Mouse (Mus musculus): ENCODE data around the gene Myom1. TPM values are rescaled to one million over a fixed set of nuclear protein-coding genes. Genes with fewer than 3 reads are reported as not detected.

The Myom1 gene
- polyA plus RNA-seq, 1 experiment from 2014 or later = 3.9 TPM

GRCm38 (mm10) chr17:71137334-71137721, 134.9 kb downstream of the Myom1 start:
- H3K9me3 ChIP-seq (replicated peaks) = no peaks in the 10 kb centered on the region
- no peak overlapping the region for H3K4me3 ChIP-seq
- ATAC-seq = no peak
- 55% methylated on average over 2 of the region's 2 CpGs for WGBS (ENCODE audit: insufficient replicate concordance)
- H3K36me3 ChIP-seq = no peaks in the 10 kb centered on the region
- no peak overlapping the region for H3K27ac ChIP-seq
- peaks cover 14% of the 10 kb centered on the region for H3K4me1 ChIP-seq
- no peak overlapping the region for H3K9ac ChIP-seq
- H3K27me3 ChIP-seq (replicated peaks) = no peaks in the 10 kb centered on the region
- H3K4me2 ChIP-seq = no peak overlapping the region

GRCm38 (mm10) chr17:71142068-71142467, 139.6 kb downstream of the Myom1 start:
- no peak for ATAC-seq
- Histone ChIP-seq H3K36me3 (no peaks in the 10 kb centered on the region), H3K4me1 (peaks cover 36% of the 10 kb centered on the region), H3K9ac (no peak overlapping the region), H3K4me2 (no peak overlapping the region), H3K27ac (no peak overlapping the region), H3K4me3 (no peak overlapping the region), H3K27me3 (replicated peaks) (no peaks in the 10 kb centered on the region), H3K9me3 (replicated peaks) (no peaks in the 10 kb centered on the region)
- 80% methylated on average over 4 of the region's 4 CpGs for WGBS (ENCODE audit: insufficient replicate concordance)

GRCm38 (mm10) chr17:71143155-71143554, 140.7 kb downstream of the Myom1 start:
- no peak overlapping the region for H3K4me3 ChIP-seq
- no peaks in the 10 kb centered on the region for H3K27me3 ChIP-seq (replicated peaks)
- H3K27ac ChIP-seq = no peak overlapping the region
- no peaks in the 10 kb centered on the region for H3K36me3 ChIP-seq
- H3K4me1 ChIP-seq = peaks cover 33% of the 10 kb centered on the region
- ATAC-seq = no peak
- no peak overlapping the region for H3K4me2 ChIP-seq
- no peaks in the 10 kb centered on the region for H3K9me3 ChIP-seq (replicated peaks)
- no peak overlapping the region for H3K9ac ChIP-seq
- 58% methylated on average over 4 of the region's 4 CpGs for WGBS (ENCODE audit: insufficient replicate concordance)

DNA sequence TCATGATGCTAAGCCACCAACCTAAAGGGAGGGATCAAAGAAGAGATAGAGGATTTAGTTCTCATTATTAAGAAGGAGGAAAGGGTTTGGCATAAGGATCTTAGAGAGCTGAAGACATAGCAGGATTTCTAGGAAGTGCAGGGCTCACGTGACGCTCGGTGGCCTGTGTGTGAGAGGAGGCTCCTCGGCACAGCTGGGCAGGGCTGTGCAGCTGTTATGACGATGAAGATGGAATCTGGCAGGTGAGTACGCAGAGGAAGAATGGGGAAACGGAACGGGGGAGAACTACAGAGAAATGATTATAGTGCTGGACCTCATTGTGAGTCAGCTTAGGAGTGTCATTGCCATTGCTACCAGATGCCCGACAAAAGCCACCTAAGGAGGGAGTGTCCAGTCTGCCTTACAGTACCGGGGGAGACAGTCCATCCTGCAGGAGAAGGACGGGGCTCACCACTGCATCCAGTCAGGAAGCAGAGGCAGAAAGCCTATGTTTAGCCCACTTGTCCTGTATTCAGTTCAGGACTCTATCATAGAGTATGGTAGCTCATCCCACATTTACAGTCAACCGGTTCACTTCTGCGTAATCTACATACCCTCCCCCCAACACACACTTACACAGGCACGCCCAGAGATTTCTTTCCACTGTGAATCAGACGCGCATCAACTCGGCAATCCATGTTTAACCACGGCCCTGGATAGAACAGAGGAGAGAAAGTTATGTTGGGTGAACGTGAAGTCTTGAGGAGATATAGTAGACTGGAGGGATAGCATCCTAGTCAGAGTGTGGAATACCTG, 142.1 kb downstream of the Myom1 start:
- Histone ChIP-seq H3K4me3 (no peak overlapping the region), H3K27me3 (replicated peaks) (no peaks in the 10 kb centered on the region), H3K9ac (no peak overlapping the region), H3K4me1 (peaks cover 33% of the 10 kb centered on the region), H3K36me3 (no peaks in the 10 kb centered on the region), H3K4me2 (peak overlapping the region; percentile 42), H3K27ac (peak overlapping the region; percentile 72), H3K9me3 (replicated peaks) (no peaks in the 10 kb centered on the region)
- 67% methylated on average over 19 of the region's 19 CpGs for WGBS (ENCODE audit: insufficient replicate concordance)
- ATAC-seq = peak; percentile 58

GRCm38 (mm10) chr17:71145248-71145961, 143.0 kb downstream of the Myom1 start:
- ATAC-seq = peak; percentile 90
- 67% methylated on average over 1 of the region's 1 CpGs for WGBS (ENCODE audit: insufficient replicate concordance)
- Histone ChIP-seq H3K27me3 (replicated peaks) (no peaks in the 10 kb centered on the region), H3K4me1 (peaks cover 33% of the 10 kb centered on the region), H3K27ac (peak overlapping the region; percentile 72), H3K4me3 (no peak overlapping the region), H3K36me3 (no peaks in the 10 kb centered on the region), H3K4me2 (peak overlapping the region; percentile 42), H3K9ac (peak overlapping the region; percentile 22; the same call in 1 of the 2 replicates), H3K9me3 (replicated peaks) (no peaks in the 10 kb centered on the region)

- no peak overlapping the region for H3K27ac ChIP-seq
- peaks cover 2% of the 10 kb centered on the region; the same call in 1 of the 2 replicates for H3K4me1 ChIP-seq
- ATAC-seq = no peak
- no peaks in the 10 kb centered on the region for H3K9me3 ChIP-seq (replicated peaks)
- WGBS (ENCODE audit: insufficient replicate concordance) = 64% methylated on average over 4 of the region's 4 CpGs
- H3K9ac ChIP-seq = no peak overlapping the region
- no peaks in the 10 kb centered on the region for H3K27me3 ChIP-seq (replicated peaks)
- H3K4me2 ChIP-seq = no peak overlapping the region
- no peak overlapping the region for H3K4me3 ChIP-seq
- no peaks in the 10 kb centered on the region for H3K36me3 ChIP-seq
Measured at GRCm38 (mm10) chr17:71153356-71153755, 150.9 kb downstream of the Myom1 start.

DNA sequence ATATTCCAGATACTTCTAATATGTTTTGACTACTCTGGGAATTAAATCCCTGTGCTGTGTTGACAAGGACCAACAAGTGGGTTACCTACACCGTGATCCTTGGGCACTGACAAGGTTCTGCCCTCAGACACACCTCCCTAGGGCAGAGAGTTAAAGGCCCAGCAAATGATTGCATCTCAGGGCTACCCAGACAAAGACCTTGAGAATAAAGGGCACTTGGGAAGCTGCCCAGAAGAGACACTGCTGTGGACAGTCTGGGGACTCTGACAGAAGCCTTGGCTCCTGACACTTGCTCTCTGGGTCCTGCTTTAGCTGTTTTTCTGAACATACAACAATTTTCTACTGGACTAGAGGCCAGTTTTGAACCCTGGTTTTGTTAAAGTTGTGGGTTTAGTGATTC, 152.8 kb downstream of the Myom1 start:
- no peak overlapping the region for H3K27ac ChIP-seq
- WGBS (ENCODE audit: insufficient replicate concordance) = 58% methylated on average over 1 of the region's 1 CpGs

GRCm38 (mm10) chr17:71159152-71159567, 156.7 kb downstream of the Myom1 start:
- Histone ChIP-seq H3K4me3 (no peak overlapping the region), H3K4me1 (peaks cover 16% of the 10 kb centered on the region), H3K27me3 (replicated peaks) (no peaks in the 10 kb centered on the region), H3K36me3 (no peaks in the 10 kb centered on the region), H3K27ac (no peak overlapping the region), H3K4me2 (no peak overlapping the region), H3K9me3 (replicated peaks) (no peaks in the 10 kb centered on the region), H3K9ac (no peak overlapping the region)
- WGBS (ENCODE audit: insufficient replicate concordance) = 49% methylated on average over 4 of the region's 4 CpGs
- no peak for ATAC-seq

More for the DNA sequence above, 152.8 kb downstream of the Myom1 start:
- no peaks in the 10 kb centered on the region for H3K27me3 ChIP-seq (replicated peaks)
- no peak overlapping the region for H3K9ac ChIP-seq
- no peak overlapping the region for H3K4me3 ChIP-seq
- ATAC-seq = no peak
- no peak overlapping the region for H3K4me2 ChIP-seq
- no peaks in the 10 kb centered on the region for H3K36me3 ChIP-seq
- peaks cover 4% of the 10 kb centered on the region for H3K4me1 ChIP-seq
- no peaks in the 10 kb centered on the region for H3K9me3 ChIP-seq (replicated peaks)

DNA sequence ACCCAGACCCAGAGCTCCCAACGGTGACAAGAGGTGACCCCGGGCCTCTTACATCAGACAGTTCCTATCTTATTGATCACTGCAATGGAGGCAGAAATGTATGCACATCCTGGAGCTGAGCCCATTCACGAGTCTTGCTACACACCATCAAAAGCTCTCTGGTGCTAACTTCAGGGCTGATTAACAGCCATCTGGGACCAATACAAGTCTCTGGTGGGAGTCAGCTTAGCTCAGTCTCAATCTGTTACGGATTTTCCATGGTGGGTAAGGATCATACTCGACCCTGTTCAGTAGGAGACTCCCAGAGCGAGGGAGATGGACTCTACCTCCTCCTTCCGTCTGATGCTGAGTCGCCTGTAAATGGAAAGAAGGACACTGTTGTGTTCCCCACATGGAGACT, 157.3 kb downstream of the Myom1 start:
- 72% methylated on average over 8 of the region's 8 CpGs for WGBS (ENCODE audit: insufficient replicate concordance)
- no peak for ATAC-seq
- H3K27ac ChIP-seq = no peak overlapping the region

DNA sequence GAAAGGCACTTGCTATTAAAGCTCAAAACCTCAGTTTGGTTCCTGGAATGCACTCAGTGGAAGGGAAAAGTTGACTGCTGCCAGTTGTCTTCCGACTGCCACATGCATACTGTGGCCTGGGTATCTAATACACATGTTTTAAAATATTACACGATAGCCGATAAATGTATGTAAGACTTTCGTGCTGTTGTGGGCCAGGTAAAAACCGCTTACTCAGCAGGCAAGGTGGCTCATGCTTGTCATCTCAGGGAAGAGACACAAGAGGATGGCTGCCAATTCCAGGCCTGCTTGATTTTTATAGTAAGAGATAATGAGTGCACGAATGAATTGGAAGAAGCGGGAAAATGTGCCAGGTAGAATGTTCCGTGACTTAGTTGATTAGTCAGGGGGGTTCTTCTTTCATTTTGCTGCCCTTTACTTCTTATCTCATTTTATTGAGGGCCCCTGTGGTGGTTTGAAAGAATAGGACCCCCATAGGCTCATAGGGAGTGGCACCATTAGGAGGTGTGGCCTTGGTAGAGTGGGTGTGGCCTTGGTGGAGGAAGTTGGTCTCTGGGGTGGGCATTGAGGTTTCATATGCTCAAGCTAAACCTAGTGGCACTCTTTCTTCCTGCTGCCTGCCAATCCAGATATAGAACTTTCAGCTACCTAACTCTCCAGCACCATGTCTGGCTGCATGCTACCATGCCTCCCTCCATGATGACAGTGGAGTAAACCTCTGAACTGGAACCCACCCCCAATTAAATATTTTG, 158.0 kb downstream of the Myom1 start:
- no peak overlapping the region for H3K27ac ChIP-seq
- no peak overlapping the region for H3K9ac ChIP-seq
- ATAC-seq = no peak
- H3K9me3 ChIP-seq (replicated peaks) = no peaks in the 10 kb centered on the region
- no peak overlapping the region for H3K4me3 ChIP-seq
- WGBS (ENCODE audit: insufficient replicate concordance) = 86% methylated on average over 8 of the region's 8 CpGs
- H3K36me3 ChIP-seq = no peaks in the 10 kb centered on the region
- H3K4me1 ChIP-seq = peaks cover 23% of the 10 kb centered on the region
- H3K4me2 ChIP-seq = no peak overlapping the region
- no peaks in the 10 kb centered on the region for H3K27me3 ChIP-seq (replicated peaks)

More for the DNA sequence above, 157.3 kb downstream of the Myom1 start:
- Histone ChIP-seq H3K4me3 (no peak overlapping the region), H3K9me3 (replicated peaks) (no peaks in the 10 kb centered on the region), H3K9ac (no peak overlapping the region), H3K4me2 (no peak overlapping the region), H3K36me3 (no peaks in the 10 kb centered on the region), H3K27me3 (replicated peaks) (no peaks in the 10 kb centered on the region), H3K4me1 (peaks cover 20% of the 10 kb centered on the region)

DNA sequence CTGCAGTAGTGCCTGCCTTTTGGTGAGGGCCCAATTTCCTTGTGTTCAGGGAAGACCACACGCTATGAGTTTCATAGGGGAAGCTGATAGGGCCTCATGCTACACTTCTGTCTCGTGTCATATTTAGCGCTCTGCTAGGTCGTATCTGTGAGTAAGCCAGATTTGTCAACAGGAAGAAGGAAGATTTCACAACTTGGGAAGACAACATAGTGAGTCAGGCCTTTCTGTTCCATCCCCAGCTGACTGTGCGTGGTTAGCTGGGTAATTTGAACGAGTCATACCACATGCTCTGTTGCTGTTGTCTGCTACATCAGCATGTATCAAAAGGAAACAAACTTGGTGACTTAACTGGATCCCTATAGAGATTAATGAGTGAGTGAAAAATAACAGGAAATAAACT, 162.6 kb downstream of the Myom1 start:
- no peak overlapping the region for H3K4me2 ChIP-seq
- 37% methylated on average over 6 of the region's 6 CpGs for WGBS (ENCODE audit: insufficient replicate concordance)
- H3K27me3 ChIP-seq (replicated peaks) = no peaks in the 10 kb centered on the region
- peak overlapping the region; percentile 53 for H3K27ac ChIP-seq
- no peaks in the 10 kb centered on the region for H3K36me3 ChIP-seq
- H3K9ac ChIP-seq = no peak overlapping the region
- peak; percentile 76 for ATAC-seq
- no peaks in the 10 kb centered on the region for H3K9me3 ChIP-seq (replicated peaks)
- no peak overlapping the region for H3K4me3 ChIP-seq
- peaks cover 47% of the 10 kb centered on the region for H3K4me1 ChIP-seq

Data from liver, embryonic 12.5 days (tissue).